Mouse (Mus musculus): ENCODE results near the gene Ptprg.

DNA sequence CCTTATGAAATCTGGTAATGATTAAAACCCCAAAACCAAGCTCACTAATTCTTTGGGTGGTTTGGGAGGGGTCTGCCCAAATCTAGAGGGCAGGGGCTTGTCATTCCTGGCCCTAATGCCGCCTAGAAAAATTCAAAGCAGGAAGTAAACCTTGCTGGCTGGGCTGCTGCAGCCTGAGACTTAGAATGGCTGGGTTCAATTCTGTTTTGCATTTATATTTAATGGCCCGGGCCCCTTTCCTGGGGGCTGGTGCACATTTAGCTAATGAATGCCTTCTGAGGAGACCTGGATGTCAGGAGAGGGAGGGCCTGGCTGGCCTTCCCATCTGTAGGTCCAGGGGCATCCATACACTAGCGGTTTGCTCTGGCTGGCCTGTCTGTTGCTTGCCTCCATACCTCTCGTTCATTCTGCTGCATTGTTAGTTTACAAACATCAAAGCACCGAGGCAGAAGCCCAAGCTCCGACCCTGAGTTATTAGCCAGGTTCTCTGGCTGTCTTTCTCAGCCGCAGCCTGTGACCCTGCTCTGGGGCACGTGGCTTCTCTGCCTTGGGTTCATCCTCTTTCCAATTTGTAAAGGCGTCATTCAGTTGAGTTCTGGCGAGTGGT lies 67.7 kb downstream of the Ptprg start:
- TF ChIP-seq CTCF (IDR thresholded peaks at IDR 0.05; ENCODE audit: low read depth) (no peak), EP300 (IDR thresholded peaks at IDR 0.05; ENCODE audit: low read depth) (no peak)
